Mouse (Mus musculus): ENCODE data around the gene Kitl. TPM values are rescaled to one million over a fixed set of nuclear protein-coding genes. Genes with fewer than 3 reads are reported as not detected.

Gene Kitl
- 0.09 TPM in 1 of 4 replicates, not detected in the others for total RNA-seq (2023)

GRCm38 (mm10) chr10:100015370-100016325 lies at the start of gene Kitl:
Kitl (plus strand) TSS chr10:100015630.

